Comparison of ENCODE assay signal across 15 mouse cellular contexts in the genomic region with DNA sequence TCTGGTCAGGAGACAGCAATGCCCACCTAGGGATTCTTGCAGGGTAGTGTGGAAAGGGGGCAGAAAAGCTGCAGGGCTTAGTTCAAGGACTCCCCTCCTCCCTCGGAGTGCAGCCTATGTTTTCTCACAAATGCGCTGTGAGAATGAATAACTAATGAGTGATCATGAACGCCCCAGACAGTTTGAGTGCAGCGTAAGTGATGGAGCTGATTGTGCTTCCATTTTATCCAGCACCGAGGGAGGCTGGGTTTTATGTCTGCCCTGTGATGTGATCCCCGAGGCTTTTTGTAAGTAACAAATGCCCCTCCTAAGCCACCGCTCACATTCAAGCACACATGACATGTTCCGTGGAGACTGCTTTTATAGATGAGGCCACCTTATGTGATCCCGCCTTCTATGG.
DNase-seq lines count a peak whose midpoint lies in the region; ATAC-seq and TF ChIP-seq lines count a peak whose summit lies in the region.
"Had no signal": no experiment of that assay in that cellular context is flagged by ENCODE, and none has a peak within 500 bp of the region (broad histone marks: within the 10 kb centered on the region; RNA-seq: fewer than 3 reads in every experiment).

No protein-coding gene starts in this region.

- DNase-seq in embryonic facial prominence, embryonic 14.5 days (ENCODE audit: low spot score) = no peak
- DNase-seq in forebrain, postnatal 0 days = peak; percentile 38
- DNase-seq in limb, embryonic 14.5 days (ENCODE audit: low spot score) = no peak
- DNase-seq in layer of hippocampus, postnatal 36 days = no peak
- DNase-seq: adrenal gland, postnatal 10 days; cerebellum, adult 11-12 months; kidney, postnatal 25 days; thymus, postnatal 36 days had no signal

- H3K27me3 ChIP-seq in embryonic facial prominence, embryonic 14.5 days (replicated peaks; ENCODE audit: control insufficient read depth, insufficient read depth, low read length) = no peaks in the 10 kb centered on the region
- H3K27me3 ChIP-seq in forebrain, postnatal 0 days (ENCODE audit: insufficient read depth, low read length) = no peaks in the 10 kb centered on the region
- no peaks in the 10 kb centered on the region for H3K27me3 ChIP-seq in limb, embryonic 14.5 days (ENCODE audit: control insufficient read depth, insufficient read depth, low read length)
- H3K27me3 ChIP-seq in neural tube, embryonic 14.5 days (ENCODE audit: control insufficient read depth, insufficient read depth, low read length) = no peaks in the 10 kb centered on the region
- no peaks in the 10 kb centered on the region for H3K27me3 ChIP-seq in kidney, embryonic 16.5 days (ENCODE audit: insufficient read depth, low read length)
- H3K27me3 ChIP-seq: heart, embryonic 12.5 days; stomach, embryonic 15.5 days had no signal

- H3K4me3 ChIP-seq in embryonic facial prominence, embryonic 14.5 days (ENCODE audit: low read depth, low read length) = no peak overlapping the region
- peak overlapping the region; percentile 11; the same call in 1 of the 2 replicates for H3K4me3 ChIP-seq in forebrain, postnatal 0 days (ENCODE audit: low read depth, low read length)
- no peak overlapping the region for H3K4me3 ChIP-seq in limb, embryonic 14.5 days (replicated peaks; ENCODE audit: low read length)
- H3K4me3 ChIP-seq in neural tube, embryonic 14.5 days (ENCODE audit: low read depth, low read length) = no peak overlapping the region
- H3K4me3 ChIP-seq in kidney, embryonic 16.5 days (ENCODE audit: low read length) = no peak overlapping the region
- H3K4me3 ChIP-seq: heart, embryonic 12.5 days; stomach, embryonic 15.5 days had no signal

- H3K27ac ChIP-seq in embryonic facial prominence, embryonic 14.5 days (replicated peaks; ENCODE audit: low read depth, low read length) = no peak overlapping the region; the same call in 1 of the 2 replicates
- H3K27ac ChIP-seq in forebrain, postnatal 0 days (ENCODE audit: low read depth, low read length) = no peak overlapping the region
- H3K27ac ChIP-seq in limb, embryonic 14.5 days (replicated peaks; ENCODE audit: low read depth, low read length) = peak overlapping the region; percentile 73
- H3K27ac ChIP-seq in neural tube, embryonic 14.5 days (ENCODE audit: low read depth, low read length) = peak overlapping the region; percentile 66
- H3K27ac ChIP-seq in kidney, embryonic 16.5 days (ENCODE audit: low read length) = no peak overlapping the region
- H3K27ac ChIP-seq: liver, embryonic 14.5 days; stomach, embryonic 15.5 days had no signal

- H3K4me2 ChIP-seq in embryonic facial prominence, embryonic 14.5 days (ENCODE audit: low read depth, low read length) = no peak overlapping the region
- peak overlapping the region; percentile 39 for H3K4me2 ChIP-seq in forebrain, postnatal 0 days (ENCODE audit: low read depth)
- H3K4me2 ChIP-seq in limb, embryonic 14.5 days (replicated peaks; ENCODE audit: low read depth, low read length, severe bottlenecking) = 0 out of 2 replicates have a peak overlapping the region, but pooled peaks have one; percentile 42
- peak overlapping the region; percentile 27 for H3K4me2 ChIP-seq in neural tube, embryonic 14.5 days (ENCODE audit: low read depth, low read length)
- no peak overlapping the region for H3K4me2 ChIP-seq in kidney, embryonic 16.5 days (replicated peaks; ENCODE audit: low read depth, low read length)
- H3K4me2 ChIP-seq: heart, embryonic 12.5 days; stomach, embryonic 15.5 days had no signal

- no peak overlapping the region for H3K9ac ChIP-seq in embryonic facial prominence, embryonic 14.5 days (ENCODE audit: low read depth, low read length)
- no peak overlapping the region for H3K9ac ChIP-seq in forebrain, postnatal 0 days
- H3K9ac ChIP-seq in limb, embryonic 14.5 days (ENCODE audit: low read depth, low read length, severe bottlenecking) = no peak overlapping the region
- H3K9ac ChIP-seq in neural tube, embryonic 14.5 days (replicated peaks; ENCODE audit: low read depth, low read length) = no peak overlapping the region
- no peak overlapping the region for H3K9ac ChIP-seq in kidney, embryonic 16.5 days (replicated peaks; ENCODE audit: low read length)
- H3K9ac ChIP-seq: heart, embryonic 12.5 days; liver, embryonic 14.5 days; stomach, embryonic 15.5 days had no signal

- WGBS in embryonic facial prominence, embryonic 14.5 days = 65% methylated on average over 9 of the region's 9 CpGs
- 11% methylated on average over 9 of the region's 9 CpGs for WGBS in forebrain, postnatal 0 days
- WGBS in limb, embryonic 14.5 days = 60% methylated on average over 9 of the region's 9 CpGs
- WGBS in neural tube, embryonic 14.5 days = 18% methylated on average over 9 of the region's 9 CpGs
- 68% methylated on average over 9 of the region's 9 CpGs for WGBS in kidney, embryonic 16.5 days

- H3K9me3 ChIP-seq in embryonic facial prominence, embryonic 14.5 days (ENCODE audit: control insufficient read depth, low read length) = no peaks in the 10 kb centered on the region
- H3K9me3 ChIP-seq in forebrain, postnatal 0 days (ENCODE audit: low read length) = no peaks in the 10 kb centered on the region
- H3K9me3 ChIP-seq in limb, embryonic 14.5 days (ENCODE audit: control insufficient read depth, low read length) = no peaks in the 10 kb centered on the region
- no peaks in the 10 kb centered on the region for H3K9me3 ChIP-seq in neural tube, embryonic 14.5 days (ENCODE audit: control insufficient read depth, low read length)
- H3K9me3 ChIP-seq in kidney, embryonic 16.5 days (ENCODE audit: low read length) = no peaks in the 10 kb centered on the region
- H3K9me3 ChIP-seq: heart, embryonic 12.5 days; stomach, embryonic 15.5 days had no signal

- H3K4me1 ChIP-seq in embryonic facial prominence, embryonic 14.5 days (ENCODE audit: control insufficient read depth, insufficient read depth, low read length) = peaks cover 15% of the 10 kb centered on the region; the same call in 1 of the 2 replicates
- H3K4me1 ChIP-seq in forebrain, postnatal 0 days (ENCODE audit: insufficient read depth) = peaks cover 10% of the 10 kb centered on the region
- H3K4me1 ChIP-seq in limb, embryonic 14.5 days (ENCODE audit: control insufficient read depth, insufficient read depth, low read length) = peaks cover 18% of the 10 kb centered on the region
- H3K4me1 ChIP-seq in neural tube, embryonic 14.5 days (ENCODE audit: control insufficient read depth, insufficient read depth, low read length) = 0 out of 2 replicates have a peak, but pooled peaks cover 5% of the 10 kb centered on the region
- no peaks in the 10 kb centered on the region for H3K4me1 ChIP-seq in kidney, embryonic 16.5 days (ENCODE audit: insufficient read depth, low read length)
- H3K4me1 ChIP-seq: heart, embryonic 12.5 days; stomach, embryonic 15.5 days had no signal

- 0 out of 2 replicates have a peak, but pooled peaks have one; percentile 26 for ATAC-seq in embryonic facial prominence, embryonic 14.5 days (ENCODE audit: low read depth)
- peak; percentile 47; the same call in 1 of the 2 replicates for ATAC-seq in forebrain, postnatal 0 days
- no peak for ATAC-seq in limb, embryonic 14.5 days (ENCODE audit: low FRiP score, low read depth)
- ATAC-seq in neural tube, embryonic 14.5 days (ENCODE audit: low read depth) = peak; percentile 78
- no peak for ATAC-seq in kidney, embryonic 16.5 days (ENCODE audit: low FRiP score, low TSS enrichment)
- ATAC-seq in cerebellum, adult (ENCODE audit: insufficient number of reproducible peaks, low FRiP score, low TSS enrichment) = no peak
- ATAC-seq: Patski had no signal

- no peak for TF ChIP-seq CTCF in forebrain, postnatal 0 days (IDR thresholded peaks at IDR 0.05; ENCODE audit: low read depth)

- no peaks in the 10 kb centered on the region for H3K36me3 ChIP-seq in embryonic facial prominence, embryonic 14.5 days (ENCODE audit: control insufficient read depth, insufficient read depth, low read length)
- no peaks in the 10 kb centered on the region for H3K36me3 ChIP-seq in forebrain, postnatal 0 days (ENCODE audit: insufficient read depth)
- no peaks in the 10 kb centered on the region for H3K36me3 ChIP-seq in limb, embryonic 14.5 days (ENCODE audit: control insufficient read depth, insufficient read depth, low read length)
- no peaks in the 10 kb centered on the region for H3K36me3 ChIP-seq in neural tube, embryonic 14.5 days (ENCODE audit: control insufficient read depth, insufficient read depth, low read length)
- H3K36me3 ChIP-seq in kidney, embryonic 16.5 days (ENCODE audit: insufficient read depth, low read length) = no peaks in the 10 kb centered on the region
- H3K36me3 ChIP-seq: heart, embryonic 12.5 days; stomach, embryonic 15.5 days had no signal

- TF ChIP-seq POLR2A in limb, embryonic 14.5 days (IDR thresholded peaks at IDR 0.05; ENCODE audit: borderline replicate concordance, extremely low read depth, insufficient read depth, insufficient read length) = no peak

Comparison
In these comparisons a context has a peak if more than half of its experiments do, and no peak if none do; other contexts are left out.
1. ATAC-seq: peak in embryonic facial prominence, embryonic 14.5 days (single experiment), forebrain, postnatal 0 days (single experiment) and neural tube, embryonic 14.5 days (single experiment); none in limb, embryonic 14.5 days (single experiment), kidney, embryonic 16.5 days (single experiment) and cerebellum, adult (single experiment).
2. H3K27ac ChIP-seq: peak in limb, embryonic 14.5 days (single experiment) and neural tube, embryonic 14.5 days (single experiment); none in embryonic facial prominence, embryonic 14.5 days (single experiment), forebrain, postnatal 0 days (single experiment) and kidney, embryonic 16.5 days (single experiment).
3. H3K4me2 ChIP-seq: peak in forebrain, postnatal 0 days (single experiment), limb, embryonic 14.5 days (single experiment) and neural tube, embryonic 14.5 days (single experiment); none in embryonic facial prominence, embryonic 14.5 days (single experiment) and kidney, embryonic 16.5 days (single experiment).